Mouse (Mus musculus) embryonic stem cell, embryonic (primary cell): ENCODE measurements at regions not wholly inside any gene's neighbourhood (a gene's known extent, or its start where the extent isn't known, plus 50 kb on each side); places are given as distances from the start of the nearest gene placed in this dataset.

Experiments
- CTCF ChIA-PET, 4 experiments: fragments of 300-600 bp in 2 of 4; fragments of 350-600 bp in 2 of 4; sonication (Branson Sonifier 250); formaldehyde crosslinking; loops; one replicate each; lab custom pipeline; 2022; ENCODE audit warnings: inconsistent platforms in 2 of 4; lab: Charles Lee
- POLR2A ChIA-PET, 4 experiments: fragments of 300-600 bp in 2 of 4; fragments of 350-600 bp in 2 of 4; sonication (Branson Sonifier 250); formaldehyde crosslinking; loops; one replicate each; lab custom pipeline; 2022; ENCODE audit warnings: antibody characterized with exemption in 4 of 4, inconsistent platforms in 1 of 4; lab: Charles Lee

DNA sequence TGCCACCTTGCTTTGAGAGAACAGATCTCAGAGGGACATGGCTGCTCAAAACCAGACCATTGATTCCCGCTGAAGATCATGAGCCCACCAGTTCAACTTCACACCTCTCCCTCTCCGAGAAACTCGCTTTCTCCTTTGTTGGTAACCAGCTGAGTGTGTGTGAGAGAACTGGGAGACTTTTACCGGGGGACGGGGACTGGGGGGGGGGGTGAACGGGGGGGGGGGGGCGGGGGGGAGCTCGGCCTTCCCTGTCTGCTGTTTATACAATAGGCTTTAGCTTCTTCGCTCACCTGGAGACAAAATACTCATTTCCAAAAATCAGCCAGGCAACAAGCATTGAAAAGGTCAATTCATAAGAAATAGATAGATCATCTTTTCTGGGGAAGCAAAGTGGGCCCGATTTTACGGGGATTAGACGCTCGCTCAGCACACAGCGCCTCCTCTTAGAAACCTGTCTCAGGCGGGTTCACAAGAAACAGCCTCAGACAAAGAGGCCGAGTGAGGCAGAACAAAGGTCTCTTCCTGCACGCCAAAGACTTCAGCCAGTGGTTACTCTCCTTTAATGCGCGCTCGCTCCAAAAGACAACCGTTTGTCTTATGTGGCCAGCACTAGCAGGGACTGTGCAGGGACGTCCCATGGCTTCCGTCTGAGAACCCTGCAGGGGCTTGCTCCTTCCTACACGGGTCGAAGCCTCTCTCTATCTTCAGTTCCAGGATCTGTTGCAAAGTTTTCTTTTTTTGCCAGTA lies 202.7 kb downstream of the Irs2 start:
- POLR2A ChIA-PET, result no interaction called here
- CTCF ChIA-PET, result no interaction called here

DNA sequence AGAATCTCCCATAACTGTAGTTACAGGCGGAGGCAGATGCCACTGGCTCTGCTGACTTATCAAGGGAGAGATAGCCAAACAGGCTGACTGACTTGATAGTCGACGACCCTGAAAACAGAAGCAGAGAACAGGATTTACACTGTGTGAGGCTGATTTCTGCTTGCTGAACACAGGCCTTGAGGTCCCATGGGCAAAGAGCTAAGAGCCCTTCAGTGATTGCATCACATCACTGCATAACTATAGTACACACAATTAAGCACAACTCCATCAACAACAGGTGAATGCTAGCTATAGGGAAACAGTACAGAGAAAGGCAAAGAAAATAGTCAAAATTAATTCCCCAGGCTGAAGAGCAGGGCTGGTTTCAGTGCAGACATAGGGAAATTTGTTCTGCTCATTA lies 203.3 kb downstream of the Irs2 start:
- POLR2A ChIA-PET, result no interaction called here

DNA sequence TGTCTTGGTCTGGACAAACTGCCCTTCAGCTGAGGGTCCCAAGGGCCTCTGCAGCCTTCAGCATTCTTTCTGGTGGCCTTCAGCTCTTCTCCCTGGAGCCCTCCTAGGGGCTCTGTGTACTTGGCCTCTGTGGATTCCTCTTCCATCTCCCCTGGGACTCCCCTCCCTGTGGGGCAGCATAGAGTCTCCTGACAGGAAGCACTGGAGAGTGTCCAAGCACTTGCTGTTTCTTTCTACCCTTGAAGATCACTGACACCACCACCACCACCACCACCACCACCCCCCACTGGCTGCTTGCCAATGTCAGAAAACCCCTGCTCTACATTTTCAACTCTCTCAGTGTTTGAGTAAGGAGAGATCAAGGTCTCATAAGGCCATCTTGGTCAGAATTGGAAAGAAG lies 206.3 kb downstream of the Irs2 start:
- ChIA-PET POLR2A (no interaction called here), CTCF (no interaction called here)

More for the DNA sequence above, 203.3 kb downstream of the Irs2 start:
- CTCF ChIA-PET, result no interaction called here

GRCm38 (mm10) chr8:10801580-10801979 lies 206.7 kb downstream of the Irs2 start:
- POLR2A ChIA-PET, result no interaction called here
- CTCF ChIA-PET, result no interaction called here

- CTCF ChIA-PET, result no interaction called here
- POLR2A ChIA-PET, result no interaction called here
Measured at GRCm38 (mm10) chr8:10798444-10798843, 209.8 kb downstream of the Irs2 start.

DNA sequence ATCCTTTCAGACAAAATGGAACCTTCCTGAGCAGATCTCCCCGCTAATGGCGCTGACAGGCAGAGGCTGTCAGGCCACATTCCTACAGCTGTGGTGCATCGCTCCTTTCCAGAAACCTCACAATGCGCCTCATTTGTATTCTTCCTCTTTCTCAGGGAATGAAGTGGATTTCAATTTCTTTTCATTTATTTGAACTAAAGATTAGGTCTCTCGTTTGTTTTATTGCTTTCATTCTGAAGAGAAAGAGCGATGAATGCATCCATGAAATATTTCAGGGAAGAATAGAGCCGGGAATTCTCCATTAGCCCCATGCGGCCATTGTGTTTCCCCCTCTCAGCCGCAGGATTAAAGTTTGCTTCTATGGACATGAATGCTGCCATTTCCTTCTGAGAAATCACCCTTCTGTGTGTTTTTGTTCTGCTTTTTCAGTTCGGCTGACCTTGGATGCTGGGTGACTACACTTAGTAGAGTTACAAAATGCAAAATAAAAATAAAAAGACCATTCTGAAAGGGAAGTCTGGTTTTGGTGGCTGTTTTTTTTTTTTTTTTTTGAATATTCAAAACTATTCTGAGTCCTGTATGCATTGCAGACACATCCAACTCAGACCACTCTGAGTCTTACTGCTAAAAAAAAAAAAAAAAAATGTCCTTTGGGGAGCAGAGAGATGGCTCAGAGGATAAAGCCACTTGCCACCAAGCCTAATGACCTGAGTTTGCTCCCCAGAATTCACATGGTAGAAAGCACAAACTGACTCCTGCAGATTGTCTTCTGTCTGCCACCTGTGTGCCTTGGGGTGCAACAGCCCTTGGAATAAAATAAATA lies 213.7 kb downstream of the Irs2 start:
- ChIA-PET CTCF (no interaction called here), POLR2A (no interaction called here)

GRCm38 (mm10) chr8:10793670-10794366 lies 214.4 kb downstream of the Irs2 start:
- ChIA-PET CTCF (no interaction called here), POLR2A (no interaction called here)

DNA sequence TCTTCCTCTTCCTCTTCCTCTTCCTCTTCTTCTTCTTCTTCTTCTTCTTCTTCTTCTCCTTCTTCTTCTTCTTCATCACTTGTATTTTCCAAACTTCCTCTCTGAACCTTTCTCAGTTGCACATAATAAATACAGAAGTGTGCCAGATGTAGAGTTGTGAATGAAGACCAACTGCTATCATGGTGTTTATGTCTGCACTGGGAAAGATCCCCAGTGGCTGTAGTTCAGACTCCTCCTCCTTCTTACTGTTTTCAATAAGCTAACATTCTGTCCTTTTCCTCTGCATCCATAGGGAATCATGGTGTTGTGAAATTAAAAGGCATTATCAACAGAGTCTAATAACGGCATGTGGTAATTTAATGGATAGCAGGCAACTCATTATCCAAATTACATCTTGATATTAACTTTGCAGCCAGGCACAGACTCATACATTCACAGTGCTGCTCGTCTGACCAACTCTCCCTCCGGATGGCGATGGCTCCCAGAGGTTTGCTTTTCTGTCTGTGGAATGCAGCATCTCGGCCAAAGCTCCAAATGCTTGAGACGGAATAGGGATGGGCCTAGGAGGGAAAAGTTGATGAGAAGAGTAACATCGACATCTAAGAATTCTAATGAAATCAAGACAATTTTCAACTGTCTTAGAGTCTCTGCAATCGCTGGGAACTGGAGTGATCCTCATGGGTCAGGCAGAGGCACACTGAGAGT lies 219.6 kb downstream of the Irs2 start:
- ChIA-PET POLR2A (no interaction called here), CTCF (no interaction called here)

DNA sequence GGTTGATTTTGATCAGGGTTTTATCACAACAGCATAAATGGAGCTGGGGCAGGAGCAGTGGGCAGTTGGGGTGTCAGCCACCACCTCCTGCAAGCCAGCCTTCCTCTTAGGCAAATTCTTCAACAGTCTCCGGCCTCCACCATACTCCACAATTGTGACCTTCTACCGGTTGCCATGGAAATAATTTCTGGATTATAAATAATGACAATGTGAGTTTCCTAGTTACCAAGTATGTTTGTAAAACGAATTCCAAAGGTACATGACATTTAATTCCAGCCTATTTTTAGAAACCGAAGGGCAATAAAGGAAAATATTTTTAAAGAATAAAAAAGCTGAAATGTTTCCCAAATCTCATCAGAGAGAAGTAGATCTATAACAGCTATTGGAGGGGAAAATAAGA lies 222.5 kb downstream of the Irs2 start:
- ChIA-PET CTCF (no interaction called here), POLR2A (no interaction called here)

GRCm38 (mm10) chr8:10785311-10785710 lies 222.9 kb downstream of the Irs2 start:
- POLR2A ChIA-PET, result no interaction called here

GRCm38 (mm10) chr8:10784481-10784880 lies 223.8 kb downstream of the Irs2 start:
- CTCF ChIA-PET, result no interaction called here
- POLR2A ChIA-PET, result no interaction called here

More at GRCm38 (mm10) chr8:10785311-10785710, 222.9 kb downstream of the Irs2 start:
- CTCF ChIA-PET, result no interaction called here

DNA sequence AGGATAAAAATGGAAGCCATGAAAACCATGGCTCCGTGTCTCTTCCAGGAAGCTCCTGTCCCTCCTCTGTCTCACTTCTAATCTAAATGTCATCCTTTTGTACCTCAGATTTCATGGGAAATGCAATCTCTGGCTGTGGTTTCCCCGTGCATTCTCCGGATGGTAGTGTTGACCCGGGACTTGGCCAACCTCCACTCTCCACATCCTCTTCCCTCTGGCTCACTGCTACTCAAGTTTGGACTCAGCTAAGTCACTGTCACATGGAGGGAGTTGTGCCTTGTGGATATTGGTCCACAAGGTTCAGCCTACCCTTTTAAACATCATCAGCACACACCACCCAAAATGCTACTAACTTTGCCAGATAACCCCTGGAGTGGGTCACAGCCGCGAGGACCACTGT lies 226.4 kb downstream of the Irs2 start:
- ChIA-PET CTCF (no interaction called here), POLR2A (no interaction called here)

- ChIA-PET CTCF (no interaction called here), POLR2A (no interaction called here)
Measured at GRCm38 (mm10) chr8:10779636-10780035, 228.6 kb downstream of the Irs2 start.

- CTCF ChIA-PET, result interaction anchor here in 2 of 4 experiments (0.5 to 1.3 kb wide), 2 partner anchors 697 to 1168 kb away, joined by 3 to 4 read pairs; no protein-coding TSS in a partner anchor
- POLR2A ChIA-PET, result interaction anchor here in 1 of 4 experiments (1.2 kb wide), 1 partner anchor 28 kb away, joined by 3 read pairs; no protein-coding TSS in a partner anchor
Measured at GRCm38 (mm10) chr8:10775202-10776010, 232.9 kb downstream of the Irs2 start.

GRCm38 (mm10) chr8:10774778-10775177 lies 233.5 kb downstream of the Irs2 start:
- ChIA-PET POLR2A (interaction anchor here in 1 of 4 experiments (1.2 kb wide), 1 partner anchor 27 kb away, joined by 3 read pairs; no protein-coding TSS in a partner anchor), CTCF (interaction anchor here in 1 of 4 experiments (1.3 kb wide), 1 partner anchor 1168 kb away, joined by 4 read pairs; no protein-coding TSS in a partner anchor)

DNA sequence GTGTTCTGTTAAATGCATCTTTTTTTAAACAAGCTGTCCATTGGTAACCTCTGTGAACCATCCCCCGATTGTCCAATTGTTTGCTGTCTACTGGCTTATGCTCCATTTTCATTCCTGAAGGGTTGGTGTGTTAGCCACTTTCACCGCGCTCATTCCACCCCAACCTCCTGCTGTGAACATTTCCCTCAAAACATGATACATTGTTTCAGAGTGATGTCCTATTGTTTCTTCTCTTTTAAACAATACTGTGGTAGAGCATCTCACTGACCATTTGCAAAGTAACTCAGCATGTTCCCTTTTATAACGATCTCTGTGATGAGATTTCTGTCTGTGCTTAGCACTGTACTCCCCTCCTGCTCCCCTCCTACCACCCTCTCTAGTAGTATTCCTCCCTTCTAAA lies 240.1 kb downstream of the Irs2 start:
- ChIA-PET CTCF (interaction anchor here in 1 of 4 experiments (0.7 kb wide), 1 partner anchor 1137 kb away, joined by 3 read pairs; no protein-coding TSS in a partner anchor), POLR2A (no interaction called here)

GRCm38 (mm10) chr8:10763907-10764306 lies 244.4 kb downstream of the Irs2 start:
- ChIA-PET CTCF (no interaction called here), POLR2A (no interaction called here)

GRCm38 (mm10) chr8:10761694-10762305 lies 246.5 kb downstream of the Irs2 start:
- POLR2A ChIA-PET, result interaction anchor here in 1 of 4 experiments (0.6 to 0.7 kb wide), 3 partner anchors 9 to 147 kb away, joined by 3 read pairs; no protein-coding TSS in a partner anchor
- CTCF ChIA-PET, result interaction anchor here in 1 of 4 experiments (0.6 kb wide), 1 partner anchor 93 kb away, joined by 4 read pairs; no protein-coding TSS in a partner anchor
